Mouse (Mus musculus) hindbrain, embryonic 14.5 days (tissue): ENCODE measurements around the gene Pax3. TPM values are rescaled to one million over a fixed set of nuclear protein-coding genes. Genes with fewer than 3 reads are reported as not detected.

Experiments
- ATAC-seq: fragments of 200-750 bp; cut with Nextera tagmentation; 2 replicates; pipeline ENCODE4 v1.8.0; 2017; ENCODE audit warnings: moderate number of reproducible peaks, mild to moderate bottlenecking, moderate TSS enrichment, moderate library complexity; ENCODE audit not compliant: low FRiP score
- DNase-seq: peaks from one replicate; pipeline ENCODE4 v3.0.0-alpha.2; 2015; ENCODE audit warnings: low spot score
- H3K27ac ChIP-seq: fragments of 300-500 bp; sonication (generic); 2 replicates; pipeline ENCODE4 v1.5.1; 2014; ENCODE audit warnings: mild to moderate bottlenecking, moderate library complexity
- H3K27me3 ChIP-seq: fragments of 300-500 bp; sonication (generic); 2 replicates; pipeline ENCODE4 v1.6.1; 2014; ENCODE audit warnings: mild to moderate bottlenecking, low read length, mixed read lengths; ENCODE audit not compliant: control insufficient read depth, insufficient read depth
- H3K36me3 ChIP-seq: fragments of 300-500 bp; sonication (generic); replicated peaks from 2 replicates; pipeline ENCODE4 v1.6.1; 2014; ENCODE audit not compliant: control insufficient read depth, insufficient read depth
- H3K4me1 ChIP-seq: fragments of 300-500 bp; sonication (generic); replicated peaks from 2 replicates; pipeline ENCODE4 v1.6.1; 2014; ENCODE audit warnings: antibody characterized with exemption, low read length, mixed read lengths; ENCODE audit not compliant: control insufficient read depth, insufficient read depth
- H3K4me2 ChIP-seq: fragments of 300-500 bp; sonication (generic); replicated peaks from 2 replicates; pipeline ENCODE4 v1.6.1; 2014; ENCODE audit warnings: mild to moderate bottlenecking, moderate library complexity
- H3K4me3 ChIP-seq: fragments of 300-500 bp; sonication (generic); replicated peaks from 2 replicates; pipeline ENCODE4 v1.5.1; 2014; ENCODE audit warnings: mild to moderate bottlenecking, low read length
- H3K9ac ChIP-seq: fragments of 300-500 bp; sonication (generic); 2 replicates; pipeline ENCODE4 v1.6.1; 2014
- H3K9me3 ChIP-seq: fragments of 300-500 bp; sonication (generic); 2 replicates; pipeline ENCODE4 v1.6.1; 2016; ENCODE audit warnings: low read length; ENCODE audit not compliant: control insufficient read depth
- WGBS: fragments of 180-500 bp; shearing (Covaris S2); extraction: QIAGEN DNeasy Blood & Tissue Kit; methylation state at CpG from one replicate; pipeline ENCODE4 v1.1.7; 2014; 5-methylcytosine and 5-hydroxymethylcytosine counted together
- polyA plus RNA-seq: library from polyadenylated mRNA; unstranded; fragments of >200 nt; fragmentation: Nextera tagmentation; extraction: Ambion mirVana; gene quantifications from 2 replicates; pipeline ENCODE4 v1.2.1, GENCODE M21; 2014

The Pax3 gene
- polyA plus RNA-seq, 1 experiment from 2014 or later, result 8.2 TPM

- ATAC-seq (no peak), DNase-seq (no peak)
- H3K4me3 ChIP-seq, result no peak overlapping the region
- no peak overlapping the region for H3K9ac ChIP-seq
- H3K4me2 ChIP-seq, result no peak overlapping the region
- WGBS, result 38% methylated on average over 18 of the region's 18 CpGs
- H3K4me1 ChIP-seq, result no peaks in the 10 kb centered on the region
- no peak overlapping the region for H3K27ac ChIP-seq
- H3K27me3 ChIP-seq, result no peaks in the 10 kb centered on the region
- no peaks in the 10 kb centered on the region for H3K9me3 ChIP-seq
- H3K36me3 ChIP-seq, result no peaks in the 10 kb centered on the region
These were observed 115.2 kb downstream of the Pax3 start for GRCm38 (mm10) chr1:78081761-78082160.

GRCm38 (mm10) chr1:78060850-78061249 lies 136.1 kb downstream of the Pax3 start:
- WGBS, result 55% methylated on average over 5 of the region's 5 CpGs
- H3K4me2 ChIP-seq, result no peak overlapping the region
- no peaks in the 10 kb centered on the region for H3K4me1 ChIP-seq
- H3K27me3 ChIP-seq, result no peaks in the 10 kb centered on the region
- no peak overlapping the region for H3K9ac ChIP-seq
- DNase-seq (no peak), ATAC-seq (no peak)
- no peaks in the 10 kb centered on the region for H3K36me3 ChIP-seq
- H3K4me3 ChIP-seq, result no peak overlapping the region
- H3K9me3 ChIP-seq, result no peaks in the 10 kb centered on the region
- no peak overlapping the region for H3K27ac ChIP-seq

- no peak overlapping the region for H3K4me2 ChIP-seq
- no peak overlapping the region for H3K9ac ChIP-seq
- no peaks in the 10 kb centered on the region for H3K9me3 ChIP-seq
- H3K4me1 ChIP-seq, result no peaks in the 10 kb centered on the region
- no peak overlapping the region for H3K4me3 ChIP-seq
- WGBS, result 77% methylated on average over 4 of the region's 4 CpGs
- ATAC-seq (no peak), DNase-seq (no peak)
- H3K36me3 ChIP-seq, result no peaks in the 10 kb centered on the region
- H3K27me3 ChIP-seq, result no peaks in the 10 kb centered on the region
- no peak overlapping the region for H3K27ac ChIP-seq
These were observed 139.0 kb downstream of the Pax3 start for GRCm38 (mm10) chr1:78057939-78058338.

GRCm38 (mm10) chr1:78053677-78054076 lies 143.3 kb downstream of the Pax3 start:
- Histone ChIP-seq H3K27me3 (no peaks in the 10 kb centered on the region), H3K36me3 (no peaks in the 10 kb centered on the region), H3K4me3 (no peak overlapping the region), H3K9ac (no peak overlapping the region), H3K4me2 (no peak overlapping the region), H3K9me3 (no peaks in the 10 kb centered on the region), H3K27ac (no peak overlapping the region), H3K4me1 (no peaks in the 10 kb centered on the region)
- 77% methylated on average over 6 of the region's 6 CpGs for WGBS
- no peak for DNase-seq
- ATAC-seq, result no peak

Other genes starting within 250 kb of the Pax3 start
- gene Sgpp2, start 113.2 kb upstream of the Pax3 start, polyA plus RNA-seq, result 1.9 and 2.8 TPM in 2 replicates